Mouse (Mus musculus) stomach, postnatal 0 days (tissue): ENCODE data around the gene Nkapd1. TPM values are rescaled to one million over a fixed set of nuclear protein-coding genes. Genes with fewer than 3 reads are reported as not detected.
A peak's percentile ranks its signal among the peaks of the same experiment; 100 is the strongest.

Source experiments
- ATAC-seq: fragments of 200-750 bp; cut with Nextera tagmentation; 2 replicates; pipeline ENCODE4 v1.8.0; 2017; ENCODE audit not compliant: low FRiP score, low TSS enrichment
- DNase-seq: peaks from one replicate; pipeline ENCODE4 v3.0.0-alpha.2; 2016; ENCODE audit warnings: low spot score
- H3K27ac ChIP-seq: fragments of 300-500 bp; sonication (generic); replicated peaks from 2 replicates; pipeline ENCODE4 v1.5.1; 2014; ENCODE audit warnings: mild to moderate bottlenecking, control low read depth
- H3K27me3 ChIP-seq: fragments of 300-500 bp; sonication (generic); 2 replicates; pipeline ENCODE4 v1.6.1; 2014; ENCODE audit warnings: low read length; ENCODE audit not compliant: control insufficient read depth, insufficient read depth
- H3K36me3 ChIP-seq: fragments of 300-500 bp; sonication (generic); 2 replicates; pipeline ENCODE4 v1.6.1; 2014; ENCODE audit warnings: low read length, mixed read lengths; ENCODE audit not compliant: control insufficient read depth, insufficient read depth
- H3K4me1 ChIP-seq: fragments of 300-500 bp; sonication (generic); replicated peaks from 2 replicates; pipeline ENCODE4 v1.6.1; 2014; ENCODE audit warnings: antibody characterized with exemption; ENCODE audit not compliant: control insufficient read depth, insufficient read depth
- H3K4me2 ChIP-seq: fragments of 300-500 bp; sonication (generic); replicated peaks from 2 replicates; pipeline ENCODE4 v1.6.1; 2014; ENCODE audit warnings: low read depth, mild to moderate bottlenecking, control low read depth, moderate library complexity
- H3K4me3 ChIP-seq: fragments of 300-500 bp; sonication (generic); 2 replicates; pipeline ENCODE4 v1.5.1; 2014; ENCODE audit warnings: low read depth, low read length, control low read depth
- H3K9ac ChIP-seq: fragments of 300-500 bp; sonication (generic); 2 replicates; pipeline ENCODE4 v1.6.1; 2014; ENCODE audit warnings: mild to moderate bottlenecking, low read length, control low read depth, mixed read lengths
- H3K9me3 ChIP-seq: fragments of 300-500 bp; sonication (generic); 2 replicates; pipeline ENCODE4 v1.6.1; 2016; ENCODE audit warnings: low read length; ENCODE audit not compliant: control insufficient read depth
- CTCF ChIP-seq: IDR thresholded peaks from 2 replicates; pipeline ENCODE4 v1.5.1; 2016; ENCODE audit warnings: antibody characterized with exemption, low read depth, mild to moderate bottlenecking, moderate library complexity
- EP300 ChIP-seq: optimal IDR thresholded peaks from 2 replicates; pipeline ENCODE3; 2016; ENCODE audit warnings: antibody characterized with exemption
- WGBS: fragments of 180-500 bp; shearing (Covaris S2); extraction: QIAGEN DNeasy Blood & Tissue Kit; methylation state at CpG from one replicate; pipeline ENCODE4 v1.1.7; 2014; 5-methylcytosine and 5-hydroxymethylcytosine counted together
- polyA plus RNA-seq: library from polyadenylated mRNA; unstranded; fragments of >200 nt; fragmentation: Nextera tagmentation; extraction: Ambion mirVana; gene quantifications from 2 replicates; pipeline ENCODE4 v1.2.1, GENCODE M21; 2015

The Nkapd1 gene
- polyA plus RNA-seq, 1 experiment from 2014 or later, result 16.1 TPM

- H3K9ac ChIP-seq, result peak overlapping the region; percentile 86
- ATAC-seq, result no peak; the same call in 1 of the 2 replicates
- WGBS, result under 1% methylated on average over 24 of the region's 24 CpGs
These were observed 13.3 kb downstream of the Nkapd1 start for GRCm38 (mm10) chr9:50603998-50604324.

DNA sequence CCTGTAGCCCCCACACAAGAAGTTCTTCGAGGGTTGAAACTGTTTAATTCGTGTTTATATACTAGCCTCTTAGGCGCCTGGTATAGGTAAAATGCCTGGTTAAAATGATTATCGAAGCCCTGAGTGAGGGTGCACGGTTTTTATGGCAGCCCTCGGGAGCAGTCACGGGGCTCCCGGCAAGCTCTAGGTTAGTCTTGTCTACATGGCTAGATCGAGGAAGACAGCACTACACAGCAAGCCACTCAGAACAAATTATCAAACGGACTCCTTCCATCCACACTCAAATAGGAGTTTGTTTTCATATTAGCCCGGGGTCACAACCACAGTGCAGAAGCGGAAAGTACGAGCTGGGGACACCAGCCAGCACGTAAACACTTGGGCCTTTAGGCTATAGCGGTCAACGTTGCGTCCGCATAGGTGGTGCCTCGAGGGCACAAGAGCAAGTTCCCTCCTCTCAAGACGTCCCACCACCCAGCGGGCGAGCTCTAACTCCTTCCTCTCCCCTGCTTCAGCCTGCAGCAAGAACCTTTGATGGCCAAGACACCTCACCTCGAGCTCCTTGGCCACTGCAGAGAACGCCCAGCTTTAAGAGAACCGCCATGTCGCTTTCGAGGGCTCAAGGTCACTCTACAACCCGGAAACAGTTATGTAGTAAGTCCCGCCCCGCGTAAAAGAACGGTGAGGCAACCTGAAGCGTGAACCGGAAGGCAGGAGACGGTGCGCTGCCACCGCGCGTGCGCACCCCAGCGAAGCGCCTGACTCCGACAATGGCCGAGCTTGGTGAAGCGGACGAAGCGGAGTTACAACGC lies 13.9 kb downstream of the Nkapd1 start, which contains the start of the genes Sdhd and Timm8b:
Gene Sdhd, minus strand, starts transcription at position 624 of the 809 bp plus-strand sequence.
Gene Timm8b, plus strand, starts transcription at position 722 of the 809 bp plus-strand sequence.
- peak within 1 kb of the TSS; percentile 76 for H3K4me2 ChIP-seq
- H3K27ac ChIP-seq, result peak within 1 kb of the TSS; percentile 91
- peak; percentile 97 for ATAC-seq
- no peaks in the 10 kb centered on the region for H3K27me3 ChIP-seq
- TF ChIP-seq CTCF (no peak), EP300 (no peak)
- peak within 1 kb of the TSS; percentile 63 for H3K4me3 ChIP-seq
- DNase-seq, result peak; percentile 94
- under 1% methylated on average over 48 of the region's 48 CpGs for WGBS
- H3K36me3 ChIP-seq, result peaks cover 15% of the 10 kb centered on the region
- H3K9me3 ChIP-seq, result no peaks in the 10 kb centered on the region
- peak within 1 kb of the TSS; percentile 86 for H3K9ac ChIP-seq
- H3K4me1 ChIP-seq, result peaks cover 5% of the 10 kb centered on the region

More at GRCm38 (mm10) chr9:50603998-50604324, 13.3 kb downstream of the Nkapd1 start:
- TF ChIP-seq CTCF (peak; percentile 62), EP300 (no peak)
- H3K27me3 ChIP-seq, result no peaks in the 10 kb centered on the region
- DNase-seq, result no peak
- peaks cover 11% of the 10 kb centered on the region; the same call in 1 of the 2 replicates for H3K36me3 ChIP-seq
- H3K4me3 ChIP-seq, result peak overlapping the region; percentile 63
- no peaks in the 10 kb centered on the region for H3K9me3 ChIP-seq
- H3K4me2 ChIP-seq, result peak overlapping the region; percentile 76
- H3K27ac ChIP-seq, result peak overlapping the region; percentile 91
- H3K4me1 ChIP-seq, result peaks cover 5% of the 10 kb centered on the region

DNA sequence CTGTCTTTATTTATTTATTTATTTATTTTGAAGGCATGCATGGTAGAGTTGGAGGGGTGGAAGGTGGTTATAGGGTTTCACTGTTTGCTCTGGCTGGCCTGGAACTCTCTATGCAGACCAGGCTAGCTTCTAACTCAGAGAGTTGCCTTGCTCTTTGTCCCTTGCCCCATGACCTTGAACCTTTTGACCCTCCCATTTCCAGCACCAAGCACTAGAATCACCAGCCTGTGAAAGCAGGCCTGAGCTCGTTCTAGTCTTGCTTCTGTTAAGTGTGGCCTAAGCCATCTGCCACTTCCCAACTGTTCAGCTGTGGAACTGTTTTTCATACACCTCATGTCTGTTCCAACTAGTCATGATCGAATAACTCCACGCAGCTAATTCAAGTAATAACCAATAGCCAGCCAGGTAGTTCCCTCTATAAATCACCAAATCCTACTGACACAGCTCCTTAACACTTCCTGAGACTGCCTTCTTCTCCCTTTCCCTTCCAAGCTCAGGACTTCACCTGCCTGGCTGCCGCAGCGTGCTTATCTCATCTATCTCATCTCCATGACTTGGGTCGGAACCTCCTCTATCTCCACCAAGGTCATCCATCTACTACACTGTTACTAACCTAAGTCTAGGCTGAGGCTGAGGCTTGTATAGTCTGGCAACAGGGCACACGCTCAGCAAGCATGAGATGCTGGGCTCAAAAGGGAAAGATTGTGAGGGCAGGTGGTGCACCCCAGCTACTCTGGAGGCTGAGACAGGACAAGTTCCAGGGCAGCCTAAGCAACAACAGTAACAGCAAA lies 15.0 kb downstream of the Nkapd1 start:
- Histone ChIP-seq H3K9me3 (no peaks in the 10 kb centered on the region), H3K4me1 (peaks cover 5% of the 10 kb centered on the region), H3K4me2 (peak overlapping the region; percentile 76), H3K36me3 (peaks cover 15% of the 10 kb centered on the region), H3K4me3 (peak overlapping the region; percentile 63), H3K27ac (peak overlapping the region; percentile 53), H3K27me3 (no peaks in the 10 kb centered on the region), H3K9ac (peak overlapping the region; percentile 70)
- DNase-seq, result no peak
- TF ChIP-seq EP300, result no peak
- TF ChIP-seq CTCF, result no peak
- no peak for ATAC-seq
- WGBS, result 75% methylated on average over 7 of the region's 7 CpGs

GRCm38 (mm10) chr9:50601536-50601935 lies 15.7 kb downstream of the Nkapd1 start:
- Histone ChIP-seq H3K36me3 (peaks cover 19% of the 10 kb centered on the region), H3K9ac (no peak overlapping the region), H3K27ac (no peak overlapping the region), H3K4me2 (peak overlapping the region; percentile 76), H3K9me3 (no peaks in the 10 kb centered on the region), H3K4me1 (peaks cover 5% of the 10 kb centered on the region), H3K27me3 (no peaks in the 10 kb centered on the region), H3K4me3 (no peak overlapping the region)
- TF ChIP-seq EP300 (no peak), CTCF (no peak)
- no peak for DNase-seq
- no peak for ATAC-seq
- WGBS, result 58% methylated on average over 6 of the region's 6 CpGs

- no peak for DNase-seq
- 91% methylated on average over 8 of the region's 8 CpGs for WGBS
- no peak overlapping the region for H3K4me2 ChIP-seq
- H3K36me3 ChIP-seq, result peaks cover 21% of the 10 kb centered on the region
- no peak overlapping the region for H3K4me3 ChIP-seq
- no peak for ATAC-seq
- no peak overlapping the region for H3K9ac ChIP-seq
- TF ChIP-seq CTCF, result no peak
- TF ChIP-seq EP300, result no peak
- no peaks in the 10 kb centered on the region for H3K9me3 ChIP-seq
- H3K27me3 ChIP-seq, result no peaks in the 10 kb centered on the region
- no peaks in the 10 kb centered on the region for H3K4me1 ChIP-seq
- no peak overlapping the region for H3K27ac ChIP-seq
These were observed 20.3 kb downstream of the Nkapd1 start for GRCm38 (mm10) chr9:50596973-50597372.
